Mouse (Mus musculus) embryonic fibroblast, embryonic 13.5 days (primary cell): ENCODE measurements around the gene Itpr1.

ENCODE experiments used
- CTCF ChIP-seq: IDR thresholded peaks from 2 replicates; pipeline ENCODE4 v1.5.1; 2011; ENCODE audit warnings: mild to moderate bottlenecking, control low read depth, low read length, moderate library complexity, borderline replicate concordance; ENCODE audit not compliant: insufficient read depth
- POLR2A ChIP-seq: IDR thresholded peaks from 2 replicates; pipeline ENCODE4 v1.6.1; 2011; ENCODE audit warnings: low read depth, mild to moderate bottlenecking, control low read depth, low read length, moderate library complexity

- TF ChIP-seq CTCF (no peak), POLR2A (no peak)
These were observed 229.4 kb downstream of the Itpr1 start for GRCm38 (mm10) chr6:108442291-108442690.
